Mouse (Mus musculus) brain, adult 2 months (tissue): Measurements from ENCODE around the gene Mlst8.
A peak's percentile ranks its signal among the peaks of the same experiment; 100 is the strongest.

Source experiments
- DNase-seq: peaks from one replicate; pipeline ENCODE4 v3.0.0; 2011; ENCODE audit warnings: low read depth, low spot score

Mlst8 gene

GRCm38 (mm10) chr17:24489265-24490030 lies 10.6 kb upstream of the Mlst8 start:
- no peak for DNase-seq

GRCm38 (mm10) chr17:24488662-24489264 lies 9.9 kb upstream of the Mlst8 start:
- DNase-seq, result peak; percentile 69

GRCm38 (mm10) chr17:24488186-24488661 lies 9.3 kb upstream of the Mlst8 start, which contains the start of gene Caskin1:
Gene Caskin1, plus strand, starts transcription at chr17:24488601.
- peak; percentile 88 for DNase-seq

- peak; percentile 68 for DNase-seq
These were observed 6.4 kb upstream of the Mlst8 start for GRCm38 (mm10) chr17:24485090-24485860.

GRCm38 (mm10) chr17:24483495-24483894 lies 4.6 kb upstream of the Mlst8 start:
- DNase-seq, result no peak

GRCm38 (mm10) chr17:24481027-24481815 lies 2.3 kb upstream of the Mlst8 start:
- DNase-seq, result no peak

- DNase-seq, result no peak
These were observed 1.4 kb upstream of the Mlst8 start for GRCm38 (mm10) chr17:24480201-24480826.

GRCm38 (mm10) chr17:24479431-24479830 lies 553 bp upstream of the Mlst8 start:
- no peak for DNase-seq

GRCm38 (mm10) chr17:24477985-24478600 lies 785 bp downstream of the Mlst8 start:
- peak; percentile 48 for DNase-seq

GRCm38 (mm10) chr17:24477053-24477984 lies 1.6 kb downstream of the Mlst8 start:
- no peak for DNase-seq

GRCm38 (mm10) chr17:24476022-24476776 lies 2.7 kb downstream of the Mlst8 start:
- DNase-seq, result no peak

GRCm38 (mm10) chr17:24475586-24475985 lies 3.3 kb downstream of the Mlst8 start:
- DNase-seq, result no peak

GRCm38 (mm10) chr17:24474557-24474956 lies 4.3 kb downstream of the Mlst8 start:
- peak; percentile 85 for DNase-seq

- DNase-seq, result no peak
These were observed 5.1 kb downstream of the Mlst8 start, which contains the start of gene Bricd5 for GRCm38 (mm10) chr17:24473612-24474275. Gene Bricd5, plus strand, starts transcription at chr17:24473884.

- peak; percentile 92 for DNase-seq
These were observed 6.4 kb downstream of the Mlst8 start for GRCm38 (mm10) chr17:24472512-24472911.

- DNase-seq, result peak; percentile 66
These were observed 8.0 kb downstream of the Mlst8 start for GRCm38 (mm10) chr17:24470701-24471527.
